Mouse (Mus musculus): ENCODE data around the gene Rbm41. TPM values are rescaled to one million over a fixed set of nuclear protein-coding genes. Genes with fewer than 3 reads are reported as not detected.

Rbm41 gene
- total RNA-seq (2021): 1 to 10 TPM; 5.3 to 5.6 TPM
- long read RNA-seq, experiment 1, partial matches to known transcripts: 0 of 1 reads
- long read RNA-seq, experiment 1, other reads (novel, unspliced or antisense): 1 of 1 reads
- long read RNA-seq, experiment 2: 0 reads

- DNase-seq (ENCODE audit: low spot score): peak; percentile 22
Observed at GRCm38 (mm10) chrX:139997740-139998690, at the start of gene Rbm41. Gene Rbm41 (minus strand): TSS chrX:139998595.

- DNase-seq (ENCODE audit: low spot score): no peak
Observed at GRCm38 (mm10) chrX:139998691-139999065, 283 bp upstream of the Rbm41 start.

GRCm38 (mm10) chrX:139982115-139982514 lies 16.3 kb downstream of the Rbm41 start:
- no peak for DNase-seq (ENCODE audit: low spot score)

- DNase-seq (ENCODE audit: low spot score): no peak
Observed at GRCm38 (mm10) chrX:139933507-139933906, 64.9 kb downstream of the Rbm41 start.

- DNase-seq (ENCODE audit: low spot score): no peak
Observed at GRCm38 (mm10) chrX:139932472-139932871, 65.9 kb downstream of the Rbm41 start.

- DNase-seq (ENCODE audit: low spot score): no peak
Observed at GRCm38 (mm10) chrX:139920572-139920971, 77.8 kb downstream of the Rbm41 start.

GRCm38 (mm10) chrX:139891387-139891786 lies 107.0 kb downstream of the Rbm41 start:
- no peak for DNase-seq (ENCODE audit: low spot score)

GRCm38 (mm10) chrX:139883221-139883620 lies 115.2 kb downstream of the Rbm41 start:
- DNase-seq (ENCODE audit: low spot score): no peak

- peak; percentile 17 for DNase-seq (ENCODE audit: low spot score)
Observed at GRCm38 (mm10) chrX:139877936-139878335, 120.5 kb downstream of the Rbm41 start.

- DNase-seq (ENCODE audit: low spot score): no peak
Observed at GRCm38 (mm10) chrX:139877105-139877504, 121.3 kb downstream of the Rbm41 start.

GRCm38 (mm10) chrX:139870938-139871791 lies 127.2 kb downstream of the Rbm41 start, which contains the start of gene Morc4:
Gene Morc4 (minus strand): TSS chrX:139871677.
- peak; percentile 45 for DNase-seq (ENCODE audit: low spot score)

GRCm38 (mm10) chrX:139870300-139870711 lies 128.1 kb downstream of the Rbm41 start:
- DNase-seq (ENCODE audit: low spot score): peak; percentile 44

- DNase-seq (ENCODE audit: low spot score): peak; percentile 16
Observed at GRCm38 (mm10) chrX:139859402-139859801, 139.0 kb downstream of the Rbm41 start.

GRCm38 (mm10) chrX:139854795-139855194 lies 143.6 kb downstream of the Rbm41 start:
- no peak for DNase-seq (ENCODE audit: low spot score)

- no peak for DNase-seq (ENCODE audit: low spot score)
Observed at GRCm38 (mm10) chrX:139841091-139841490, 157.3 kb downstream of the Rbm41 start.

Other genes with a start within 250 kb of the Rbm41 start
- gene Ripply1, start 216.2 kb downstream of the Rbm41 start, total RNA-seq (2021): not detected
- under 1 TPM in 1 of 2 experiments, not detected in 1; 0.07 TPM for gene Cldn2, start 197.8 kb downstream of the Rbm41 start, total RNA-seq (2021)
- 1 to 10 TPM; 3.8 to 5.7 TPM for gene Morc4, start 126.9 kb downstream of the Rbm41 start, total RNA-seq (2021)
- gene Nup62cl, start 64.1 kb upstream of the Rbm41 start, total RNA-seq (2021): not detected
- not detected for gene Pih1h3b, start 64.3 kb upstream of the Rbm41 start, total RNA-seq (2021)